Mouse (Mus musculus): ENCODE measurements around the gene Ripor2.

The Ripor2 gene

GRCm38 (mm10) chr13:24587192-24587895 lies 5.4 kb downstream of the Ripor2 start:
- no peak for TF ChIP-seq CTCF (conservative IDR thresholded peaks at IDR 0.05; ENCODE audit: low read length)
- no peak for TF ChIP-seq NANOG (IDR thresholded peaks at IDR 0.05; ENCODE audit: borderline replicate concordance, low read length)
- no peak for TF ChIP-seq POU5F1 (IDR thresholded peaks at IDR 0.05; ENCODE audit: borderline replicate concordance, low read length)
- Histone ChIP-seq H3K36me3 (ENCODE audit: insufficient read depth, low read length) (no peaks in the 10 kb centered on the region), H3K27me3 (ENCODE audit: insufficient read depth, low read length) (peaks cover 8% of the 10 kb centered on the region; the same call in 1 of the 2 replicates), H3K4me3 (replicated peaks; ENCODE audit: low read length) (no peak overlapping the region), H3K9me3 (ENCODE audit: low read length) (no peaks in the 10 kb centered on the region), H3K4me1 (replicated peaks; ENCODE audit: low read depth, low read length) (no peaks in the 10 kb centered on the region)

GRCm38 (mm10) chr13:24588603-24589002 lies 6.6 kb downstream of the Ripor2 start:
- Histone ChIP-seq H3K36me3 (ENCODE audit: insufficient read depth, low read length) (no peaks in the 10 kb centered on the region), H3K27me3 (ENCODE audit: insufficient read depth, low read length) (peaks cover 5% of the 10 kb centered on the region; the same call in 1 of the 2 replicates), H3K4me3 (replicated peaks; ENCODE audit: low read length) (no peak overlapping the region), H3K4me1 (replicated peaks; ENCODE audit: low read depth, low read length) (no peaks in the 10 kb centered on the region), H3K9me3 (ENCODE audit: low read length) (no peaks in the 10 kb centered on the region)
- TF ChIP-seq CTCF (conservative IDR thresholded peaks at IDR 0.05; ENCODE audit: low read length) (no peak), POU5F1 (IDR thresholded peaks at IDR 0.05; ENCODE audit: borderline replicate concordance, low read length) (no peak), NANOG (IDR thresholded peaks at IDR 0.05; ENCODE audit: borderline replicate concordance, low read length) (no peak)

GRCm38 (mm10) chr13:24591737-24592136 lies 9.7 kb downstream of the Ripor2 start:
- Histone ChIP-seq H3K9me3 (ENCODE audit: low read length) (no peaks in the 10 kb centered on the region), H3K27me3 (ENCODE audit: insufficient read depth, low read length) (no peaks in the 10 kb centered on the region), H3K4me1 (replicated peaks; ENCODE audit: low read depth, low read length) (peaks cover 6% of the 10 kb centered on the region), H3K36me3 (ENCODE audit: insufficient read depth, low read length) (no peaks in the 10 kb centered on the region), H3K4me3 (replicated peaks; ENCODE audit: low read length) (no peak overlapping the region)
- TF ChIP-seq POU5F1 (IDR thresholded peaks at IDR 0.05; ENCODE audit: borderline replicate concordance, low read length) (no peak), CTCF (conservative IDR thresholded peaks at IDR 0.05; ENCODE audit: low read length) (no peak), NANOG (IDR thresholded peaks at IDR 0.05; ENCODE audit: borderline replicate concordance, low read length) (no peak)

GRCm38 (mm10) chr13:24594303-24594702 lies 12.3 kb downstream of the Ripor2 start:
- peaks cover 7% of the 10 kb centered on the region for H3K4me1 ChIP-seq (replicated peaks; ENCODE audit: low read depth, low read length)
- H3K4me3 ChIP-seq (replicated peaks; ENCODE audit: low read length): no peak overlapping the region
- H3K36me3 ChIP-seq (ENCODE audit: insufficient read depth, low read length): no peaks in the 10 kb centered on the region
- H3K9me3 ChIP-seq (ENCODE audit: low read length): no peaks in the 10 kb centered on the region
- no peak for TF ChIP-seq POU5F1 (IDR thresholded peaks at IDR 0.05; ENCODE audit: borderline replicate concordance, low read length)
- no peak for TF ChIP-seq NANOG (IDR thresholded peaks at IDR 0.05; ENCODE audit: borderline replicate concordance, low read length)
- TF ChIP-seq CTCF (conservative IDR thresholded peaks at IDR 0.05; ENCODE audit: low read length): no peak
- no peaks in the 10 kb centered on the region for H3K27me3 ChIP-seq (ENCODE audit: insufficient read depth, low read length)

- H3K9me3 ChIP-seq (ENCODE audit: low read length): no peaks in the 10 kb centered on the region
- no peak for TF ChIP-seq POU5F1 (IDR thresholded peaks at IDR 0.05; ENCODE audit: borderline replicate concordance, low read length)
- no peak for TF ChIP-seq CTCF (conservative IDR thresholded peaks at IDR 0.05; ENCODE audit: low read length)
- no peak for TF ChIP-seq NANOG (IDR thresholded peaks at IDR 0.05; ENCODE audit: borderline replicate concordance, low read length)
- H3K4me1 ChIP-seq (replicated peaks; ENCODE audit: low read depth, low read length): peaks cover 37% of the 10 kb centered on the region
- H3K4me3 ChIP-seq (replicated peaks; ENCODE audit: low read length): no peak overlapping the region
- peaks cover 8% of the 10 kb centered on the region; the same call in 1 of the 2 replicates for H3K27me3 ChIP-seq (ENCODE audit: insufficient read depth, low read length)
- no peaks in the 10 kb centered on the region for H3K36me3 ChIP-seq (ENCODE audit: insufficient read depth, low read length)
Observed at GRCm38 (mm10) chr13:24599631-24600041, 17.6 kb downstream of the Ripor2 start.

GRCm38 (mm10) chr13:24602978-24603377 lies 21.0 kb downstream of the Ripor2 start:
- Histone ChIP-seq H3K36me3 (ENCODE audit: insufficient read depth, low read length) (no peaks in the 10 kb centered on the region), H3K4me1 (replicated peaks; ENCODE audit: low read depth, low read length) (peaks cover 50% of the 10 kb centered on the region), H3K4me3 (replicated peaks; ENCODE audit: low read length) (0 out of 2 replicates have a peak overlapping the region, but pooled peaks have one; percentile 35), H3K9me3 (ENCODE audit: low read length) (no peaks in the 10 kb centered on the region), H3K27me3 (ENCODE audit: insufficient read depth, low read length) (peaks cover 8% of the 10 kb centered on the region; the same call in 1 of the 2 replicates)
- TF ChIP-seq NANOG (IDR thresholded peaks at IDR 0.05; ENCODE audit: borderline replicate concordance, low read length) (no peak), POU5F1 (IDR thresholded peaks at IDR 0.05; ENCODE audit: borderline replicate concordance, low read length) (no peak), CTCF (conservative IDR thresholded peaks at IDR 0.05; ENCODE audit: low read length) (no peak)

- Histone ChIP-seq H3K4me3 (replicated peaks; ENCODE audit: low read length) (0 out of 2 replicates have a peak overlapping the region, but pooled peaks have one; percentile 35), H3K9me3 (ENCODE audit: low read length) (no peaks in the 10 kb centered on the region), H3K27me3 (ENCODE audit: insufficient read depth, low read length) (peaks cover 8% of the 10 kb centered on the region; the same call in 1 of the 2 replicates), H3K4me1 (replicated peaks; ENCODE audit: low read depth, low read length) (peaks cover 50% of the 10 kb centered on the region), H3K36me3 (ENCODE audit: insufficient read depth, low read length) (no peaks in the 10 kb centered on the region)
- TF ChIP-seq CTCF (conservative IDR thresholded peaks at IDR 0.05; ENCODE audit: low read length) (no peak), POU5F1 (IDR thresholded peaks at IDR 0.05; ENCODE audit: borderline replicate concordance, low read length) (no peak), NANOG (IDR thresholded peaks at IDR 0.05; ENCODE audit: borderline replicate concordance, low read length) (no peak)
Observed at GRCm38 (mm10) chr13:24603591-24604009, 21.6 kb downstream of the Ripor2 start.

- Histone ChIP-seq H3K27me3 (ENCODE audit: insufficient read depth, low read length) (peaks cover 8% of the 10 kb centered on the region; the same call in 1 of the 2 replicates), H3K4me3 (replicated peaks; ENCODE audit: low read length) (no peak overlapping the region)
- TF ChIP-seq NANOG (IDR thresholded peaks at IDR 0.05; ENCODE audit: borderline replicate concordance, low read length) (no peak), CTCF (conservative IDR thresholded peaks at IDR 0.05; ENCODE audit: low read length) (no peak), POU5F1 (IDR thresholded peaks at IDR 0.05; ENCODE audit: borderline replicate concordance, low read length) (no peak)
Observed at GRCm38 (mm10) chr13:24604096-24604495, 22.1 kb downstream of the Ripor2 start.

More at GRCm38 (mm10) chr13:24604096-24604495, 22.1 kb downstream of the Ripor2 start:
- Histone ChIP-seq H3K36me3 (ENCODE audit: insufficient read depth, low read length) (no peaks in the 10 kb centered on the region), H3K9me3 (ENCODE audit: low read length) (no peaks in the 10 kb centered on the region), H3K4me1 (replicated peaks; ENCODE audit: low read depth, low read length) (peaks cover 50% of the 10 kb centered on the region)
